19 mouse cellular contexts compared by ENCODE assay signal in genomic region chr2:29422126-29422840, GRCm38 (mm10).
DNase-seq lines count a peak whose midpoint lies in the region; ATAC-seq and TF ChIP-seq lines count a peak whose summit lies in the region.
"Had no signal": no experiment of that assay in that cellular context is flagged by ENCODE, and none has a peak within 500 bp of the region (broad histone marks: within the 10 kb centered on the region; RNA-seq: fewer than 3 reads in every experiment).

No protein-coding gene starts in this region.

- H3K4me3 ChIP-seq in forebrain, embryonic 12.5 days (replicated peaks), result no peak overlapping the region
- no peak overlapping the region for H3K4me3 ChIP-seq in forebrain, embryonic 14.5 days (ENCODE audit: low read depth, low read length)
- H3K4me3 ChIP-seq in lung, embryonic 14.5 days (ENCODE audit: low read depth, low read length), result no peak overlapping the region
- no peak overlapping the region for H3K4me3 ChIP-seq in midbrain, embryonic 15.5 days
- H3K4me3 ChIP-seq in midbrain, postnatal 0 days (ENCODE audit: low read depth, low read length), result no peak overlapping the region
- no peak overlapping the region for H3K4me3 ChIP-seq in kidney, embryonic 16.5 days (ENCODE audit: low read length)
- H3K4me3 ChIP-seq: embryonic facial prominence, embryonic 12.5 days; left cerebral cortex, adult 2 months; liver, embryonic 13.5 days; neural tube, embryonic 12.5 days; stomach, embryonic 15.5 days had no signal

- 89% methylated on average over 10 of the region's 10 CpGs for WGBS in forebrain, embryonic 12.5 days
- 91% methylated on average over 10 of the region's 10 CpGs for WGBS in forebrain, embryonic 14.5 days
- 36% methylated on average over 10 of the region's 10 CpGs for WGBS in lung, embryonic 14.5 days
- WGBS in midbrain, embryonic 15.5 days, result 85% methylated on average over 10 of the region's 10 CpGs
- 87% methylated on average over 10 of the region's 10 CpGs for WGBS in midbrain, postnatal 0 days
- WGBS in kidney, embryonic 16.5 days, result 63% methylated on average over 10 of the region's 10 CpGs

- no peaks in the 10 kb centered on the region for H3K9me3 ChIP-seq in forebrain, embryonic 12.5 days
- no peaks in the 10 kb centered on the region for H3K9me3 ChIP-seq in forebrain, embryonic 14.5 days (replicated peaks; ENCODE audit: control insufficient read depth, low read length)
- no peaks in the 10 kb centered on the region for H3K9me3 ChIP-seq in lung, embryonic 14.5 days (ENCODE audit: low read depth, low read length)
- H3K9me3 ChIP-seq in midbrain, embryonic 15.5 days, result no peaks in the 10 kb centered on the region
- no peaks in the 10 kb centered on the region for H3K9me3 ChIP-seq in midbrain, postnatal 0 days (ENCODE audit: low read length)
- H3K9me3 ChIP-seq in kidney, embryonic 16.5 days (ENCODE audit: low read length), result no peaks in the 10 kb centered on the region
- H3K9me3 ChIP-seq: embryonic facial prominence, embryonic 12.5 days; liver, embryonic 13.5 days; neural tube, embryonic 12.5 days; stomach, embryonic 15.5 days had no signal

- DNase-seq in forebrain, embryonic 14.5 days (ENCODE audit: low spot score), result no peak
- DNase-seq in lung, embryonic 14.5 days, result peak; percentile 35
- no peak for DNase-seq in lung, postnatal 25 days (ENCODE audit: low spot score)
- no peak for DNase-seq in midbrain, postnatal 0 days (ENCODE audit: low spot score)
- no peak for DNase-seq in right cerebral cortex, adult 18-20 months
- DNase-seq: cerebellum, adult 11 months; cerebellum, postnatal 36 days; gastrocnemius, postnatal 14 days; heart, postnatal 4 days; liver, embryonic 13.5 days; thymus, postnatal 25 days had no signal

- no peak overlapping the region for H3K9ac ChIP-seq in forebrain, embryonic 12.5 days
- no peak overlapping the region for H3K9ac ChIP-seq in forebrain, embryonic 14.5 days (ENCODE audit: low read length)
- H3K9ac ChIP-seq in lung, embryonic 14.5 days, result no peak overlapping the region
- no peak overlapping the region for H3K9ac ChIP-seq in midbrain, embryonic 15.5 days
- no peak overlapping the region for H3K9ac ChIP-seq in midbrain, postnatal 0 days (replicated peaks; ENCODE audit: low read length, poor library complexity, severe bottlenecking)
- no peak overlapping the region for H3K9ac ChIP-seq in kidney, embryonic 16.5 days (replicated peaks; ENCODE audit: low read length)
- H3K9ac ChIP-seq: embryonic facial prominence, embryonic 12.5 days; liver, embryonic 13.5 days; neural tube, embryonic 12.5 days; stomach, embryonic 15.5 days had no signal

- no peaks in the 10 kb centered on the region for H3K36me3 ChIP-seq in forebrain, embryonic 12.5 days (replicated peaks)
- H3K36me3 ChIP-seq in forebrain, embryonic 14.5 days (ENCODE audit: control insufficient read depth, insufficient read depth, low read length), result no peaks in the 10 kb centered on the region
- no peaks in the 10 kb centered on the region for H3K36me3 ChIP-seq in lung, embryonic 14.5 days (ENCODE audit: insufficient read depth)
- no peaks in the 10 kb centered on the region for H3K36me3 ChIP-seq in midbrain, embryonic 15.5 days (replicated peaks)
- H3K36me3 ChIP-seq in midbrain, postnatal 0 days (ENCODE audit: insufficient read depth, low read length), result no peaks in the 10 kb centered on the region
- H3K36me3 ChIP-seq in kidney, embryonic 16.5 days (ENCODE audit: insufficient read depth, low read length), result no peaks in the 10 kb centered on the region
- H3K36me3 ChIP-seq: embryonic facial prominence, embryonic 12.5 days; liver, embryonic 13.5 days; neural tube, embryonic 12.5 days; stomach, embryonic 15.5 days had no signal

- no peak for TF ChIP-seq CTCF in lung, embryonic 14.5 days (IDR thresholded peaks at IDR 0.05; ENCODE audit: low read depth)
- no peak for TF ChIP-seq CTCF in midbrain, postnatal 0 days (IDR thresholded peaks at IDR 0.05)

- no peaks in the 10 kb centered on the region for H3K27me3 ChIP-seq in forebrain, embryonic 12.5 days
- H3K27me3 ChIP-seq in forebrain, embryonic 14.5 days (replicated peaks; ENCODE audit: control insufficient read depth, insufficient read depth, low read length), result no peaks in the 10 kb centered on the region
- no peaks in the 10 kb centered on the region for H3K27me3 ChIP-seq in lung, embryonic 14.5 days (ENCODE audit: insufficient read depth, low read length)
- H3K27me3 ChIP-seq in midbrain, embryonic 15.5 days (replicated peaks), result no peaks in the 10 kb centered on the region
- no peaks in the 10 kb centered on the region for H3K27me3 ChIP-seq in midbrain, postnatal 0 days (ENCODE audit: insufficient read depth, low read length)
- no peaks in the 10 kb centered on the region for H3K27me3 ChIP-seq in kidney, embryonic 16.5 days (ENCODE audit: insufficient read depth, low read length)
- H3K27me3 ChIP-seq: embryonic facial prominence, embryonic 12.5 days; liver, embryonic 13.5 days; neural tube, embryonic 12.5 days; stomach, embryonic 15.5 days had no signal

- no peak overlapping the region for H3K4me2 ChIP-seq in forebrain, embryonic 12.5 days
- H3K4me2 ChIP-seq in forebrain, embryonic 14.5 days (ENCODE audit: low read length), result no peak overlapping the region
- H3K4me2 ChIP-seq in lung, embryonic 14.5 days, result no peak overlapping the region
- H3K4me2 ChIP-seq in midbrain, embryonic 15.5 days, result no peak overlapping the region
- H3K4me2 ChIP-seq in midbrain, postnatal 0 days (ENCODE audit: low read depth, low read length, poor library complexity, severe bottlenecking), result no peak overlapping the region
- H3K4me2 ChIP-seq in kidney, embryonic 16.5 days (replicated peaks; ENCODE audit: low read depth, low read length), result no peak overlapping the region
- H3K4me2 ChIP-seq: embryonic facial prominence, embryonic 12.5 days; heart, embryonic 11.5 days; liver, embryonic 13.5 days; neural tube, embryonic 12.5 days; stomach, embryonic 15.5 days had no signal

- H3K4me1 ChIP-seq in forebrain, embryonic 12.5 days, result peaks cover 60% of the 10 kb centered on the region
- H3K4me1 ChIP-seq in forebrain, embryonic 14.5 days (ENCODE audit: control insufficient read depth, insufficient read depth, low read length), result peaks cover 13% of the 10 kb centered on the region
- H3K4me1 ChIP-seq in lung, embryonic 14.5 days (ENCODE audit: insufficient read depth), result no peaks in the 10 kb centered on the region; the same call in 1 of the 2 replicates
- H3K4me1 ChIP-seq in midbrain, embryonic 15.5 days, result peaks cover 32% of the 10 kb centered on the region
- H3K4me1 ChIP-seq in midbrain, postnatal 0 days (ENCODE audit: insufficient read depth, low read length), result no peaks in the 10 kb centered on the region
- H3K4me1 ChIP-seq in kidney, embryonic 16.5 days (ENCODE audit: insufficient read depth, low read length), result peaks cover 14% of the 10 kb centered on the region

- peak overlapping the region; percentile 42; the same call in 1 of the 2 replicates for H3K27ac ChIP-seq in forebrain, embryonic 12.5 days
- no peak overlapping the region for H3K27ac ChIP-seq in forebrain, embryonic 14.5 days (ENCODE audit: low read depth, low read length)
- H3K27ac ChIP-seq in lung, embryonic 14.5 days (ENCODE audit: low read depth), result 0 out of 2 replicates have a peak overlapping the region, but pooled peaks have one; percentile 8
- H3K27ac ChIP-seq in midbrain, embryonic 15.5 days, result 0 out of 2 replicates have a peak overlapping the region, but pooled peaks have one; percentile 34
- no peak overlapping the region for H3K27ac ChIP-seq in midbrain, postnatal 0 days (ENCODE audit: low read depth, low read length)
- H3K27ac ChIP-seq in kidney, embryonic 16.5 days (ENCODE audit: low read length), result no peak overlapping the region
- H3K27ac ChIP-seq: embryonic facial prominence, embryonic 12.5 days; left cerebral cortex, adult 2 months; liver, embryonic 13.5 days; neural tube, embryonic 12.5 days; stomach, embryonic 15.5 days had no signal

- ATAC-seq in forebrain, embryonic 12.5 days (ENCODE audit: low FRiP score), result no peak
- ATAC-seq in forebrain, embryonic 14.5 days, result no peak
- ATAC-seq in lung, embryonic 14.5 days (ENCODE audit: insufficient read depth), result no peak
- no peak for ATAC-seq in midbrain, embryonic 15.5 days (replicated peaks)
- no peak for ATAC-seq in midbrain, postnatal 0 days (ENCODE audit: low FRiP score)
- ATAC-seq in kidney, embryonic 16.5 days (ENCODE audit: low FRiP score, low TSS enrichment), result no peak

Comparison
In these comparisons a context has a peak if more than half of its experiments do, and no peak if none do; other contexts are left out.
1. H3K27ac ChIP-seq: peak in forebrain, embryonic 12.5 days (single experiment), lung, embryonic 14.5 days (single experiment) and midbrain, embryonic 15.5 days (single experiment); none in forebrain, embryonic 14.5 days (single experiment), midbrain, postnatal 0 days (single experiment) and kidney, embryonic 16.5 days (single experiment).